Mouse (Mus musculus) hindbrain, embryonic 16.5 days (tissue): ENCODE measurements at regions not wholly inside any gene's neighbourhood (a gene's known extent, or its start where the extent isn't known, plus 50 kb on each side); places are given as distances from the start of the nearest gene placed in this dataset.

Source experiments
- ATAC-seq: fragments of 200-750 bp; cut with Nextera tagmentation; 2 replicates; pipeline ENCODE4 v1.8.0; 2017; ENCODE audit warnings: moderate TSS enrichment, moderate library complexity
- H3K27ac ChIP-seq: fragments of 300-500 bp; sonication (generic); 2 replicates; pipeline ENCODE4 v1.5.1; 2014; ENCODE audit warnings: low read depth, mild to moderate bottlenecking, control low read depth, low read length, moderate library complexity
- H3K27me3 ChIP-seq: fragments of 300-500 bp; sonication (generic); replicated peaks from 2 replicates; pipeline ENCODE4 v1.6.1; 2014; ENCODE audit warnings: low read length; ENCODE audit not compliant: control insufficient read depth, insufficient read depth
- H3K36me3 ChIP-seq: fragments of 300-500 bp; sonication (generic); 2 replicates; pipeline ENCODE4 v1.6.1; 2014; ENCODE audit warnings: mild to moderate bottlenecking, low read length, moderate library complexity, mixed read lengths; ENCODE audit not compliant: control insufficient read depth, insufficient read depth
- H3K4me1 ChIP-seq: fragments of 300-500 bp; sonication (generic); 2 replicates; pipeline ENCODE4 v1.6.1; 2014; ENCODE audit warnings: low read depth, low read length; ENCODE audit not compliant: control insufficient read depth, insufficient read depth
- H3K4me2 ChIP-seq: fragments of 300-500 bp; sonication (generic); 2 replicates; pipeline ENCODE4 v1.6.1; 2014; ENCODE audit warnings: mild to moderate bottlenecking, low read length, control low read depth, moderate library complexity
- H3K4me3 ChIP-seq: fragments of 300-500 bp; sonication (generic); 2 replicates; pipeline ENCODE4 v1.5.1; 2014; ENCODE audit warnings: mild to moderate bottlenecking, low read length, control low read depth, moderate library complexity
- H3K9ac ChIP-seq: fragments of 300-500 bp; sonication (generic); 2 replicates; pipeline ENCODE4 v1.6.1; 2014; ENCODE audit warnings: low read depth, mild to moderate bottlenecking, control low read depth, low read length, moderate library complexity
- H3K9me3 ChIP-seq: fragments of 300-500 bp; sonication (generic); 2 replicates; pipeline ENCODE4 v1.6.1; 2014; ENCODE audit warnings: mild to moderate bottlenecking, low read length, moderate library complexity; ENCODE audit not compliant: control insufficient read depth
- WGBS: fragments of 180-500 bp; shearing (Covaris S2); extraction: QIAGEN DNeasy Blood & Tissue Kit; methylation state at CpG from one replicate; pipeline ENCODE4 v1.1.7; 2014; 5-methylcytosine and 5-hydroxymethylcytosine counted together

GRCm38 (mm10) chr13:63716498-63716897, 98.5 kb upstream of the Ercc6l2 start:
- Histone ChIP-seq H3K4me1 (peaks cover 7% of the 10 kb centered on the region), H3K27ac (no peak overlapping the region), H3K9ac (no peak overlapping the region), H3K36me3 (no peaks in the 10 kb centered on the region), H3K27me3 (no peaks in the 10 kb centered on the region), H3K4me3 (no peak overlapping the region), H3K9me3 (0 out of 2 replicates have a peak, but pooled peaks cover 5% of the 10 kb centered on the region), H3K4me2 (no peak overlapping the region)
- WGBS, result 81% methylated on average over 1 of the region's 1 CpGs
- ATAC-seq, result no peak

DNA sequence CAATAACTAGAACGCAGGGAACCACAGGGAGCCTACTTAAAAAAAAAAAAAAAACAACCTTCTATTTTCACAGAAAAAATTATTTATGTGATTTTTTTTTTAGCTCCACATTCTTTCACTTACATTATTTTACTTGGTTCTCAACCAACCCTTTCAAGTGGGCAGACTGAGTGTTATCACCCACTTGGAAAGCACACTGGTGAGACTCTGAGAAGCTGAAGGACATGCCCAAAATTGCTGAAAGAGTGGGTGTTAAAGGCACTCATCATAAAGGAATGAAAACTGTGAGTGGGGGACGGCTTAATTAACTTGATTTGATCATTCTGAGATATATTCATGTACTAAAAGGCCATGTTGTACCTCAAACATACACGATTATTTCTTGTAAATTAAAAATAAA, 97.8 kb upstream of the Ercc6l2 start:
- Histone ChIP-seq H3K4me3 (no peak overlapping the region), H3K9me3 (0 out of 2 replicates have a peak, but pooled peaks cover 5% of the 10 kb centered on the region), H3K27me3 (no peaks in the 10 kb centered on the region), H3K27ac (no peak overlapping the region), H3K4me1 (peaks cover 7% of the 10 kb centered on the region), H3K9ac (no peak overlapping the region), H3K36me3 (no peaks in the 10 kb centered on the region), H3K4me2 (no peak overlapping the region)
- 80% methylated on average over 3 of the region's 3 CpGs for whole genome bisulfite sequencing
- ATAC-seq, result no peak

DNA sequence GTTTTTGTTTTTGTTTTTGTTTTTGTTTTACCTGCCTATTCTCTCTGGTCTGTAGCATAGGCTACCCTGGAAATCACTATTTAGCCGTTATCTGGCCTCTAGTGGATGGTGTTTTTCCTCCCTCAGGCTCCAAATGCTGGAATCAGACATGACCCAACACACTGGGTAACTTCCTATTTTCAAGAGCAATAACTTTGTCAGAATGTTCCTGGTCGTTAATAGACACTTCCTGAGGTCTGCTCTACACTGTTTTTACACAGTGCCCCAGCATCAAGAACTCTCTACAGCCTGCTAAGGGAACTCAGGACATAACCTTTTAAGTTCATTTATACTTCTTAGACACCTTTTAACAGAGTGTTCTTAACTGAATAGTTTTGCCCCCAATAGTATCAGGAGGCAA, 96.3 kb upstream of the Ercc6l2 start:
- peaks cover 7% of the 10 kb centered on the region for H3K4me1 ChIP-seq
- no peak for ATAC-seq
- H3K4me2 ChIP-seq, result no peak overlapping the region
- no peaks in the 10 kb centered on the region for H3K9me3 ChIP-seq
- 70% methylated on average over 2 of the region's 2 CpGs for WGBS
- H3K27ac ChIP-seq, result no peak overlapping the region
- no peaks in the 10 kb centered on the region for H3K27me3 ChIP-seq
- no peaks in the 10 kb centered on the region for H3K36me3 ChIP-seq
- no peak overlapping the region for H3K9ac ChIP-seq
- no peak overlapping the region for H3K4me3 ChIP-seq

- Histone ChIP-seq H3K4me1 (peaks cover 7% of the 10 kb centered on the region), H3K9ac (no peak overlapping the region), H3K4me3 (no peak overlapping the region), H3K27ac (no peak overlapping the region; the same call in 1 of the 2 replicates), H3K36me3 (no peaks in the 10 kb centered on the region), H3K4me2 (no peak overlapping the region), H3K27me3 (no peaks in the 10 kb centered on the region), H3K9me3 (no peaks in the 10 kb centered on the region)
- 30% methylated on average over 8 of the region's 8 CpGs for WGBS
- peak; percentile 84 for ATAC-seq
Measured at GRCm38 (mm10) chr13:63719351-63720207, 95.5 kb upstream of the Ercc6l2 start.

DNA sequence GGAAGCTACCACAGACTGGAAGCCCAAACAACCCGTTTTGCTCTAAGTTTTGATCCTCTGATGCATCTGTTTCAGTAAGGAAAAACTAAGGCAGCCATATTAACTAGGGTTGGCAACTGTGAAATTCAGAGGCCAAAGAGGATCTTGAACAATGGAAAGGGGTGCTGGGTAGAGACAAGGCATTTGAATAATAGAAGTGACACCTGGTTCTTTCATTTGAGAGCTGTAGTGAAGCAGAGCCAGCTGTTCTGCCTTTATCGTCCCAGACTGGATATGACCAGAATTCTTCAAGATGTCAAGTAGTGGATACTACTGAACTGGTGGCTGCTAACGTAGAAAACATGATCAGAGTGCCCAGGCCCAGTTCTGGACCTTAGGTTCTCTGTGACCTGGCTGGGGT, 94.4 kb upstream of the Ercc6l2 start:
- WGBS, result 77% methylated on average over 3 of the region's 3 CpGs

GRCm38 (mm10) chr13:63721011-63721625, 93.9 kb upstream of the Ercc6l2 start:
- Histone ChIP-seq H3K9me3 (no peaks in the 10 kb centered on the region), H3K4me2 (no peak overlapping the region), H3K4me1 (peaks cover 7% of the 10 kb centered on the region), H3K9ac (no peak overlapping the region), H3K27me3 (no peaks in the 10 kb centered on the region), H3K27ac (no peak overlapping the region), H3K4me3 (no peak overlapping the region), H3K36me3 (no peaks in the 10 kb centered on the region)
- ATAC-seq, result no peak
- 83% methylated on average over 5 of the region's 5 CpGs for WGBS

More for the DNA sequence above, 94.4 kb upstream of the Ercc6l2 start:
- Histone ChIP-seq H3K4me2 (no peak overlapping the region), H3K4me1 (peaks cover 7% of the 10 kb centered on the region), H3K36me3 (no peaks in the 10 kb centered on the region), H3K27ac (no peak overlapping the region), H3K27me3 (no peaks in the 10 kb centered on the region), H3K9ac (no peak overlapping the region), H3K4me3 (no peak overlapping the region), H3K9me3 (no peaks in the 10 kb centered on the region)
- ATAC-seq, result no peak

DNA sequence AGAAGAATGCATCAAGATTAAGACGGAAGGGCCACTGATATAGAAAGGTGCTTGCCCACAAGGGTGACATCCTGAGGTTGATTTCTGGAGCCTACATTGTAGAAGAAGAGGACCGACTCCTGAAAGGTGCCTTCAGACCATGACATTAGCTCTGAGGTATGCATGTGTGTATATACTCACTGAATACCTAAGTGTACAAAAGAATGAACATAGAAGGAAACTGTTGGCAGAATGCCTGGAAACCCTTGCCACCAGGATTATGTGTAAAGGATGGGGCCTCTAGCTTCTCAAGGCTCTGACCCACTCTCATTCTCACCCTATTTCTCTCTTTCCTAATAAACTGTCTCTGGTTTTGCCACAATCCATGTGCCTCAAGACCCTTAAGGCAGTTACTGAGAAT, 90.7 kb upstream of the Ercc6l2 start:
- no peaks in the 10 kb centered on the region for H3K36me3 ChIP-seq
- H3K4me1 ChIP-seq, result peaks cover 5% of the 10 kb centered on the region
- H3K27me3 ChIP-seq, result no peaks in the 10 kb centered on the region
- no peak overlapping the region for H3K27ac ChIP-seq
- H3K4me3 ChIP-seq, result no peak overlapping the region
- H3K4me2 ChIP-seq, result no peak overlapping the region
- WGBS, result 82% methylated on average over 2 of the region's 2 CpGs
- H3K9ac ChIP-seq, result no peak overlapping the region
- H3K9me3 ChIP-seq, result no peaks in the 10 kb centered on the region
- no peak for ATAC-seq

DNA sequence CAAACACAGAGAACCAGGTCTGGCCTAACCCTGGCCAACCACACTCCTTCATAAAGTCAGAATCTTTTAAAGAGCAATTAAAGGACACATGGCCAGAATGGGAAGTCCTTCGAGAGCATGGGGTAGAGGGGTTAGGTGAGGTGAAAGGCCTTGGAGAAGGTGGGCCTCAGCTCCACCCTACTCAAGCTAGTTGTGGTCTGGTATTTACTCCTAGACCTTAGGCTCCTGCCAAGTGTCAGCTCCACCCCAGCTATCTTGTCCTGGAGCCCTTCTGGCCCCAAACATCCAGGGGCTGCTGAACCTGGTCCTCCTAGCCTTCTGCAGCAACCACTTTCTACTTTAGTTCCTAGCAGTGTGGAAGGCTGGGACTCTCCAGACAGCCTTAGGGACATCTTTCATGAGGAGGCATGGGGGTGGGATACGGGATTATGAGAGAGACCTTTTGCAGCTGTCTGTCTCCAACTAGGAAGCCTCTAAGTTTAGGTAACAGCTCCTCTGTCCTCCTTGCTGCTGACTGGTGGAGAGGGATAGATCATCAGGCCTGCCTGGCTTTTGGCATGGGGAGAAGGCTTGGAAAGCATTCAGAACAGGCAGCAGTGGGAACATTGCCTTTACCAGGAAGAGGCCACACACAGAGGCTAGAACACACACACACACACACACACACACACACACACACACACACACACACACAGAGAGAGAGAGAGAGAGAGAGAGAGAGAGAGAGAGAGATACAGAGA, 90.0 kb upstream of the Ercc6l2 start:
- no peaks in the 10 kb centered on the region for H3K4me1 ChIP-seq
- H3K4me2 ChIP-seq, result no peak overlapping the region
- peak; percentile 48; the same call in 1 of the 2 replicates for ATAC-seq
- 84% methylated on average over 2 of the region's 2 CpGs for WGBS
- no peak overlapping the region for H3K4me3 ChIP-seq
- H3K27me3 ChIP-seq, result no peaks in the 10 kb centered on the region
- H3K27ac ChIP-seq, result no peak overlapping the region
- H3K9me3 ChIP-seq, result no peaks in the 10 kb centered on the region
- no peaks in the 10 kb centered on the region for H3K36me3 ChIP-seq
- no peak overlapping the region for H3K9ac ChIP-seq

GRCm38 (mm10) chr13:63726035-63726434, 89.0 kb upstream of the Ercc6l2 start:
- Histone ChIP-seq H3K27ac (no peak overlapping the region), H3K9me3 (no peaks in the 10 kb centered on the region), H3K36me3 (no peaks in the 10 kb centered on the region), H3K9ac (no peak overlapping the region), H3K4me2 (no peak overlapping the region), H3K27me3 (no peaks in the 10 kb centered on the region), H3K4me1 (no peaks in the 10 kb centered on the region), H3K4me3 (no peak overlapping the region)
- peak; percentile 71 for ATAC-seq
- 15% methylated on average over 2 of the region's 2 CpGs for WGBS
